Mouse (Mus musculus) testis, adult 2 months (tissue): Measurements from ENCODE around the gene B3galt6.
A peak's percentile ranks its signal among the peaks of the same experiment; 100 is the strongest.

Experiments used
- CTCF ChIP-seq: fragments of 200-500 bp; IDR thresholded peaks from 2 replicates; pipeline ENCODE4 v1.5.1; 2012; ENCODE audit warnings: low read depth, mild to moderate bottlenecking, inconsistent platforms, low read length, moderate library complexity; ENCODE audit not compliant: control insufficient read depth, insufficient read depth, insufficient replicate concordance
- POLR2A ChIP-seq: fragments of 200-500 bp; IDR thresholded peaks from 2 replicates; pipeline ENCODE4 v1.6.1; 2012; ENCODE audit warnings: low read depth, mild to moderate bottlenecking, inconsistent platforms, low read length, moderate library complexity; ENCODE audit not compliant: control insufficient read depth

- peak; percentile 25; the same call in 1 of the 2 replicates for TF ChIP-seq CTCF
- TF ChIP-seq POLR2A: no peak
Measured at GRCm38 (mm10) chr4:156033476-156034119, 41.1 kb upstream of the B3galt6 start.
